Mouse (Mus musculus) lung, adult 2 months (tissue): ENCODE results near the gene Btaf1.

Experiments used
- CTCF ChIP-seq: fragments of 200-500 bp; IDR thresholded peaks from 2 replicates; pipeline ENCODE4 v1.5.1; 2011; ENCODE audit warnings: mild to moderate bottlenecking, low read length, control low read depth; ENCODE audit not compliant: insufficient read depth
- POLR2A ChIP-seq: fragments of 200-500 bp; IDR thresholded peaks from 2 replicates; pipeline ENCODE4 v1.6.1; 2011; ENCODE audit warnings: low read depth, mild to moderate bottlenecking, control low read depth, low read length, borderline replicate concordance; ENCODE audit errors: extremely low read depth

DNA sequence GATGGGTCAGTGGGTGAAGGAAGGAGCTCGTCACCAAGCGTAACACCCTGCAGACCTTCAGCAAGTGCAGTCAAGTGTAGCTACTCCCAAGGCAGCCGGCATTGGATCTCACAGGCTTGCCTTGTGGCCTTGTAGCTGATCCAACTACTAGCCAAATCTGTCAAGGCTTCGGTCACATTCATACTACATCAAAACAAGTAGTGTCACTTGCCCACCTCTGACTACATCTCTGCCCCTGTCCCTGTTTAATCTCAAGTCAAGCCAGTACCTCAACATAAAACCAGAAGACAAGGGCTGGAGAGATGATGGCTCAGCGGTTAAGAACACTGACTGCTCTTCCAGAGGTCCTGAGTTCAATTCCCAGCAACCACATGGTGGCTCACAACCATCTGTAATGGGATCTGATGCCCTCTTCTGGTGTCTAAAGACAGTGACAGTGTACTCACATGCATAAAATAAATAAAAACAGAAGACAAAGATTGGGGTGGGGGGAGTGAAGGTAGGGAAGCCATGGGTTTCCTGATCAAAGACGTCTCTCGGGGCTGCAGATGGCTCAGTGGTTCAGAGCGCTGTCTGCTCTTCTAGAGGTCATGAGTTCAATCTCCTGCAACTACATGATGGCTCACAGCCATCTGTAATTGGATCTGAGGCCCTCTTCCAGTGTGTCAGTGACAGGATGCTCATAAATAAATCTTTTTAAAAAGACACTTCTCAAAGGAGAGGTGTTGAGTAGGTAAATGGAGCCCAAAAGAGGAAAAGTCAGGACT lies 88.5 kb downstream of the Btaf1 start:
- TF ChIP-seq POLR2A (no peak), CTCF (no peak)
